Mouse (Mus musculus) liver, embryonic 14.5 days (tissue): ENCODE measurements around the gene Troap.

Source experiments
- CTCF ChIP-seq: IDR thresholded peaks from 2 replicates; pipeline ENCODE4 v1.5.1; 2016; ENCODE audit warnings: antibody characterized with exemption, low read depth, control low read depth
- EP300 ChIP-seq: IDR thresholded peaks from 2 replicates; pipeline ENCODE4 v1.6.1; 2016; ENCODE audit warnings: antibody characterized with exemption, low read depth

DNA sequence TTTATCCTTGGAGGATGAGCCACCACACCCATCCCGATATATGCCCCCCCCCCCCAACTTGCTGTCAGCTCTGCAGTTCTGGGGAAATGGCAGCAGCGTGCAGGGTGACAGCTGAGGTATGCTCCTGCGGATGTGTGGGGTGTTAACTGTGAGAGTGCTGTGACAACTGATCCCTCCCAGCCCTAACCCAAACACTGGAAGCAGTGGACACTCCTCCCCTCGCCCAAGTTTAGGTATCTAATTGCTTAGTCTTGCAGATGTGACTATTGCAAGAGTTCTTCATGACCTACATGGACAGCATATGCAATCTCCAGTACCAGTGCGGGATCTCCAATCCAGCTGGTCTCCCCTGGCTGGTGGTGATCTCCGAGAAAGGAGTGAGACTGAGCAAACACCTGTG is 21.0 kb downstream of the Troap start:
- TF ChIP-seq CTCF (no peak), EP300 (no peak)
